Mouse (Mus musculus) bone marrow, adult 2 months (tissue): ENCODE results near the gene Galnt6.

Experiments used
- CTCF ChIP-seq: fragments of 200-500 bp; IDR thresholded peaks from 2 replicates; pipeline ENCODE4 v1.5.1; 2011; ENCODE audit warnings: low read length, control low read depth; ENCODE audit not compliant: control insufficient read depth, insufficient read depth
- POLR2A ChIP-seq: fragments of 200-500 bp; IDR thresholded peaks from 2 replicates; pipeline ENCODE4 v1.6.1; 2011; ENCODE audit warnings: low read depth, mild to moderate bottlenecking, control low read depth, low read length, borderline replicate concordance; ENCODE audit not compliant: control insufficient read depth

- TF ChIP-seq CTCF (no peak), POLR2A (no peak)
These were observed 23.3 kb upstream of the Galnt6 start for GRCm38 (mm10) chr15:100752439-100752838.
